Mouse (Mus musculus): ENCODE data around the gene Smc4. TPM values are rescaled to one million over a fixed set of nuclear protein-coding genes. Genes with fewer than 3 reads are reported as not detected.

The Smc4 gene
- polyA plus RNA-seq (2014; fragmentation: Nextera tagmentation; extraction: Ambion mirVana) = 165 and 180 TPM in 2 replicates

GRCm38 (mm10) chr3:69004437-69005337 lies at the start of gene Smc4, which contains the start of gene Ift80:
TSS of gene Smc4 (plus strand) at chr3:69004738.
TSS of gene Ift80 (minus strand) at chr3:69004570.
- WGBS (ENCODE audit: insufficient replicate concordance) = under 1% methylated on average over 76 of the region's 76 CpGs
- peak within 1 kb of the TSS; percentile 97 for H3K27ac ChIP-seq (ENCODE audit: low read depth, low read length)
- H3K4me3 ChIP-seq (ENCODE audit: low read depth, low read length) = peak within 1 kb of the TSS; percentile 81
- H3K4me2 ChIP-seq = peak within 1 kb of the TSS; percentile 75
- peak; percentile 92 for ATAC-seq (replicated peaks; ENCODE audit: insufficient number of reproducible peaks, low FRiP score, low TSS enrichment)
- no peaks in the 10 kb centered on the region for H3K9me3 ChIP-seq (replicated peaks; ENCODE audit: control insufficient read depth, low read length)
- H3K36me3 ChIP-seq (ENCODE audit: control insufficient read depth, insufficient read depth, low read length) = no peaks in the 10 kb centered on the region; the same call in 1 of the 2 replicates
- H3K27me3 ChIP-seq (ENCODE audit: control insufficient read depth, insufficient read depth, low read length) = no peaks in the 10 kb centered on the region
- H3K9ac ChIP-seq (ENCODE audit: low read depth, low read length) = peak within 1 kb of the TSS; percentile 98
- H3K4me1 ChIP-seq (ENCODE audit: control insufficient read depth, insufficient read depth, low read length) = no peaks in the 10 kb centered on the region; the same call in 1 of the 2 replicates

GRCm38 (mm10) chr3:68956454-68956853 lies 48.1 kb upstream of the Smc4 start:
- Histone ChIP-seq H3K9me3 (replicated peaks; ENCODE audit: control insufficient read depth, low read length) (no peaks in the 10 kb centered on the region), H3K36me3 (ENCODE audit: control insufficient read depth, insufficient read depth, low read length) (no peaks in the 10 kb centered on the region), H3K9ac (ENCODE audit: low read depth, low read length) (no peak overlapping the region), H3K27ac (ENCODE audit: low read depth, low read length) (no peak overlapping the region), H3K27me3 (ENCODE audit: control insufficient read depth, insufficient read depth, low read length) (no peaks in the 10 kb centered on the region), H3K4me1 (ENCODE audit: control insufficient read depth, insufficient read depth, low read length) (no peaks in the 10 kb centered on the region), H3K4me2 (no peak overlapping the region), H3K4me3 (ENCODE audit: low read depth, low read length) (no peak overlapping the region)
- no peak for ATAC-seq (replicated peaks; ENCODE audit: insufficient number of reproducible peaks, low FRiP score, low TSS enrichment)
- 62% methylated on average over 4 of the region's 4 CpGs for WGBS (ENCODE audit: insufficient replicate concordance)

- H3K4me2 ChIP-seq = no peak overlapping the region
- no peaks in the 10 kb centered on the region for H3K27me3 ChIP-seq (ENCODE audit: control insufficient read depth, insufficient read depth, low read length)
- WGBS (ENCODE audit: insufficient replicate concordance) = 86% methylated on average over 3 of the region's 3 CpGs
- no peaks in the 10 kb centered on the region for H3K9me3 ChIP-seq (replicated peaks; ENCODE audit: control insufficient read depth, low read length)
- no peak overlapping the region for H3K9ac ChIP-seq (ENCODE audit: low read depth, low read length)
- no peaks in the 10 kb centered on the region for H3K36me3 ChIP-seq (ENCODE audit: control insufficient read depth, insufficient read depth, low read length)
- no peak overlapping the region for H3K27ac ChIP-seq (ENCODE audit: low read depth, low read length)
- H3K4me3 ChIP-seq (ENCODE audit: low read depth, low read length) = no peak overlapping the region
- H3K4me1 ChIP-seq (ENCODE audit: control insufficient read depth, insufficient read depth, low read length) = no peaks in the 10 kb centered on the region
- ATAC-seq (replicated peaks; ENCODE audit: insufficient number of reproducible peaks, low FRiP score, low TSS enrichment) = no peak
Observed at GRCm38 (mm10) chr3:68957413-68957812, 47.1 kb upstream of the Smc4 start.

- Histone ChIP-seq H3K4me1 (ENCODE audit: control insufficient read depth, insufficient read depth, low read length) (no peaks in the 10 kb centered on the region), H3K9ac (ENCODE audit: low read depth, low read length) (no peak overlapping the region), H3K27ac (ENCODE audit: low read depth, low read length) (no peak overlapping the region), H3K9me3 (replicated peaks; ENCODE audit: control insufficient read depth, low read length) (no peaks in the 10 kb centered on the region), H3K36me3 (ENCODE audit: control insufficient read depth, insufficient read depth, low read length) (0 out of 2 replicates have a peak, but pooled peaks cover 5% of the 10 kb centered on the region), H3K4me3 (ENCODE audit: low read depth, low read length) (no peak overlapping the region), H3K4me2 (no peak overlapping the region), H3K27me3 (ENCODE audit: control insufficient read depth, insufficient read depth, low read length) (no peaks in the 10 kb centered on the region)
- no peak for ATAC-seq (replicated peaks; ENCODE audit: insufficient number of reproducible peaks, low FRiP score, low TSS enrichment)
Observed at GRCm38 (mm10) chr3:68964682-68965081, 39.9 kb upstream of the Smc4 start.

- H3K27ac ChIP-seq (ENCODE audit: low read depth, low read length) = no peak overlapping the region
- H3K27me3 ChIP-seq (ENCODE audit: control insufficient read depth, insufficient read depth, low read length) = no peaks in the 10 kb centered on the region
- H3K9me3 ChIP-seq (replicated peaks; ENCODE audit: control insufficient read depth, low read length) = no peaks in the 10 kb centered on the region
- no peak overlapping the region for H3K4me3 ChIP-seq (ENCODE audit: low read depth, low read length)
- ATAC-seq (replicated peaks; ENCODE audit: insufficient number of reproducible peaks, low FRiP score, low TSS enrichment) = no peak
- no peak overlapping the region for H3K9ac ChIP-seq (ENCODE audit: low read depth, low read length)
- 0 out of 2 replicates have a peak, but pooled peaks cover 5% of the 10 kb centered on the region for H3K36me3 ChIP-seq (ENCODE audit: control insufficient read depth, insufficient read depth, low read length)
- H3K4me1 ChIP-seq (ENCODE audit: control insufficient read depth, insufficient read depth, low read length) = no peaks in the 10 kb centered on the region
- no peak overlapping the region for H3K4me2 ChIP-seq
- WGBS (ENCODE audit: insufficient replicate concordance) = 89% methylated on average over 6 of the region's 6 CpGs
Observed at GRCm38 (mm10) chr3:68966527-68967285, 37.8 kb upstream of the Smc4 start.

GRCm38 (mm10) chr3:68967404-68967803 lies 37.1 kb upstream of the Smc4 start:
- Histone ChIP-seq H3K4me1 (ENCODE audit: control insufficient read depth, insufficient read depth, low read length) (no peaks in the 10 kb centered on the region), H3K36me3 (ENCODE audit: control insufficient read depth, insufficient read depth, low read length) (0 out of 2 replicates have a peak, but pooled peaks cover 5% of the 10 kb centered on the region), H3K4me2 (no peak overlapping the region), H3K27me3 (ENCODE audit: control insufficient read depth, insufficient read depth, low read length) (no peaks in the 10 kb centered on the region), H3K4me3 (ENCODE audit: low read depth, low read length) (no peak overlapping the region), H3K9me3 (replicated peaks; ENCODE audit: control insufficient read depth, low read length) (no peaks in the 10 kb centered on the region), H3K9ac (ENCODE audit: low read depth, low read length) (no peak overlapping the region), H3K27ac (ENCODE audit: low read depth, low read length) (no peak overlapping the region)
- 16% methylated on average over 6 of the region's 6 CpGs for WGBS (ENCODE audit: insufficient replicate concordance)
- no peak for ATAC-seq (replicated peaks; ENCODE audit: insufficient number of reproducible peaks, low FRiP score, low TSS enrichment)

GRCm38 (mm10) chr3:68969091-68969590 lies 35.4 kb upstream of the Smc4 start:
- Histone ChIP-seq H3K4me3 (ENCODE audit: low read depth, low read length) (no peak overlapping the region), H3K9me3 (replicated peaks; ENCODE audit: control insufficient read depth, low read length) (no peaks in the 10 kb centered on the region), H3K9ac (ENCODE audit: low read depth, low read length) (no peak overlapping the region), H3K27me3 (ENCODE audit: control insufficient read depth, insufficient read depth, low read length) (no peaks in the 10 kb centered on the region), H3K4me2 (no peak overlapping the region), H3K36me3 (ENCODE audit: control insufficient read depth, insufficient read depth, low read length) (0 out of 2 replicates have a peak, but pooled peaks cover 5% of the 10 kb centered on the region), H3K4me1 (ENCODE audit: control insufficient read depth, insufficient read depth, low read length) (no peaks in the 10 kb centered on the region), H3K27ac (ENCODE audit: low read depth, low read length) (no peak overlapping the region)
- 78% methylated on average over 3 of the region's 3 CpGs for WGBS (ENCODE audit: insufficient replicate concordance)
- ATAC-seq (replicated peaks; ENCODE audit: insufficient number of reproducible peaks, low FRiP score, low TSS enrichment) = no peak

- Histone ChIP-seq H3K4me1 (ENCODE audit: control insufficient read depth, insufficient read depth, low read length) (peaks cover 9% of the 10 kb centered on the region), H3K27me3 (ENCODE audit: control insufficient read depth, insufficient read depth, low read length) (no peaks in the 10 kb centered on the region), H3K27ac (ENCODE audit: low read depth, low read length) (no peak overlapping the region), H3K4me3 (ENCODE audit: low read depth, low read length) (no peak overlapping the region), H3K36me3 (ENCODE audit: control insufficient read depth, insufficient read depth, low read length) (no peaks in the 10 kb centered on the region), H3K9me3 (replicated peaks; ENCODE audit: control insufficient read depth, low read length) (no peaks in the 10 kb centered on the region), H3K9ac (ENCODE audit: low read depth, low read length) (no peak overlapping the region), H3K4me2 (no peak overlapping the region)
- no peak for ATAC-seq (replicated peaks; ENCODE audit: insufficient number of reproducible peaks, low FRiP score, low TSS enrichment)
- 57% methylated on average over 1 of the region's 1 CpGs for WGBS (ENCODE audit: insufficient replicate concordance)
Observed at GRCm38 (mm10) chr3:68973574-68973973, 31.0 kb upstream of the Smc4 start.

Measured in heart, embryonic 11.5 days (tissue).